Mouse (Mus musculus): ENCODE measurements around the gene Tnnc2. TPM values are rescaled to one million over a fixed set of nuclear protein-coding genes. Genes with fewer than 3 reads are reported as not detected.

Tnnc2 gene
- polyA plus RNA-seq (2012; rRNA removed) = 0.38 TPM in 1 of 2 replicates, not detected in the other

DNA sequence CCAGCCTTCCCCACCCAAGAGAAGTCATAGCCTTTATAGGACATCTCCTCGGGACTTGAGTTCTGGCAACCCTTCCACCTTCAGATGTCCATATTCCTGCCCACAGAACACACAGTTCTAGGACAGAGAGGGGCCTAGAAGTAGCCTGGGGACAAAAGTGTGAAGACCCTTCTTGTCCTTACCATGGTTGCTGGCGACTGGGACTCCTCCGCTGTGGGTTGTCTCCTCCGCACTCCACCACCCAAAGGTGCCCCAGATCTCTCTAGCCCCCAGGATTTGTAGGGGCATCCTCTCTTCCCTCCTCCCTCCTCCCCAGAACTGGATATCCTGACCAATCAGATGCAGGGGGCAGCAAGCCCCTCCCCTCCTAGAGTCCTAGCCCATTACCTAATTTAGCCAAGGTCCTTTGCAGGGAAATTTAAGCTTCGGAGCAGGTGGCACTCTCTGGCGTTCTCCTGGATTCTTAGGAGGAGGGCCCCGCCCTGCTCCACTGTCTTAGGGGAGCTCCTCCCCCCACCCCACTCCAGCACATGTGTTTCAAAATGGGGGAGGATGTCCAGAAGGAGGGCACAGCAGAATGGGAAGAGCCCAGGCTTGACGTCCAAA lies at the start of gene Tnnc2:
Tnnc2 (minus strand) TSS at position 487 of the 606 bp plus-strand sequence.
- TF ChIP-seq CTCF (IDR thresholded peaks at IDR 0.05; ENCODE audit: borderline replicate concordance, control insufficient read depth, extremely low read depth, insufficient read depth, low read length, poor library complexity) (no peak), POLR2A (IDR thresholded peaks at IDR 0.05; ENCODE audit: control insufficient read depth, extremely low read depth, insufficient read depth, low read length, poor library complexity) (no peak)
- no peak for DNase-seq
- 89% methylated on average over 8 of the region's 8 CpGs for WGBS
- no peak within 1 kb of the TSS for H3K27ac ChIP-seq (ENCODE audit: control insufficient read depth, insufficient read depth, low read length)
- no peaks in the 10 kb centered on the region for H3K27me3 ChIP-seq (ENCODE audit: control insufficient read depth, insufficient read depth, low read length)
- no peak within 1 kb of the TSS for H3K4me3 ChIP-seq (ENCODE audit: control insufficient read depth, insufficient read depth, low read length)
- H3K36me3 ChIP-seq (ENCODE audit: control insufficient read depth, insufficient read depth, low read length) = no peaks in the 10 kb centered on the region
- no peaks in the 10 kb centered on the region for H3K4me1 ChIP-seq (replicated peaks; ENCODE audit: control insufficient read depth, insufficient read depth, low read length)

DNA sequence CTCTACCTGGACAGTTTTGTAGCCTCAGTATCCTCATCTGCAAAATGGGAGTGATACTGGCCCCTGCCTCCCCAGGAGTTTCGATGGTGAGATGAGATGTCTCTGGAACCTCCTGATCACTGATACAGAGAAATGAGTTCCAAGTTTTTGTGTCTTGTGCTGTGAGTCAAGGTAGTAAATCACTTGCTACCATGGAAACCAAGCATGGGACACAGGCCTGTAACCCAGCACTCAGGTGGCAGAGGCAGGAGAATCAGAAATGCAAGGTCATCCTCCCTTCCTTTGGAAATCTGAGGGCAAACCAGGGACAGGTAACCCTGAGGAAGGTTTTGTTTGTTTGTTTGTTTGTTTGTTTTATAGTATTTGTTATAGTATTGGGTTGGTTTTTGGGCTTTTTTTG lies 49.3 kb upstream of the Tnnc2 start:
- Histone ChIP-seq H3K36me3 (ENCODE audit: control insufficient read depth, insufficient read depth, low read length) (0 out of 2 replicates have a peak, but pooled peaks cover 3% of the 10 kb centered on the region), H3K4me3 (ENCODE audit: control insufficient read depth, insufficient read depth, low read length) (no peak overlapping the region), H3K4me1 (replicated peaks; ENCODE audit: control insufficient read depth, insufficient read depth, low read length) (peaks cover 8% of the 10 kb centered on the region), H3K27me3 (ENCODE audit: control insufficient read depth, insufficient read depth, low read length) (no peaks in the 10 kb centered on the region), H3K27ac (ENCODE audit: control insufficient read depth, insufficient read depth, low read length) (no peak overlapping the region)
- WGBS = 100% methylated on average over 1 of the region's 1 CpGs
- no peak for TF ChIP-seq POLR2A (IDR thresholded peaks at IDR 0.05; ENCODE audit: control insufficient read depth, extremely low read depth, insufficient read depth, low read length, poor library complexity)
- no peak for TF ChIP-seq CTCF (IDR thresholded peaks at IDR 0.05; ENCODE audit: borderline replicate concordance, control insufficient read depth, extremely low read depth, insufficient read depth, low read length, poor library complexity)
- DNase-seq = no peak

DNA sequence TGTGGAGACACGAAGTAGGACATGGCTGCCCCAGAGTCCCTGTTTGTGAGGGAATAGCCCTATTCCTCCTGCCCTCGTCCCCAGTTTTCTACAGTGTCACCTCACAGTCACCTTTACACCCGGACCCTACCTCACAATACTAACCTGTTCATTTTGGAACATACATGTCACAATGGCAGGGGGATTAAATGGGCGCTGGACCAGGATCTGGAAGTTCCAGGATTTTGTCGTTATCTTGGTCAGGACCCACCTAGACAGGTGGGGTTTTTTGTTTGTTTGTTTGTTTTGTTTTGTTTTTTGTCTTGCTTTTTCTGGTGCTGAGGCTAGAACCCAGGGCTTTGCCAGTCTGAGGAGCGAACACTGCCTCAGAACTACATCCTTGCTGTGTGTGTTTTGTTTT lies 48.7 kb upstream of the Tnnc2 start, which contains the start of gene Spata25:
Spata25 (minus strand) TSS at position 101 of the 400 bp plus-strand sequence.
- no peak within 1 kb of the TSS for H3K4me3 ChIP-seq (ENCODE audit: control insufficient read depth, insufficient read depth, low read length)
- H3K27ac ChIP-seq (ENCODE audit: control insufficient read depth, insufficient read depth, low read length) = no peak within 1 kb of the TSS
- WGBS = 96% methylated on average over 6 of the region's 6 CpGs
- 0 out of 2 replicates have a peak, but pooled peaks cover 3% of the 10 kb centered on the region for H3K36me3 ChIP-seq (ENCODE audit: control insufficient read depth, insufficient read depth, low read length)
- H3K4me1 ChIP-seq (replicated peaks; ENCODE audit: control insufficient read depth, insufficient read depth, low read length) = peaks cover 8% of the 10 kb centered on the region
- no peak for DNase-seq
- H3K27me3 ChIP-seq (ENCODE audit: control insufficient read depth, insufficient read depth, low read length) = no peaks in the 10 kb centered on the region
- TF ChIP-seq POLR2A (IDR thresholded peaks at IDR 0.05; ENCODE audit: control insufficient read depth, extremely low read depth, insufficient read depth, low read length, poor library complexity) (no peak), CTCF (IDR thresholded peaks at IDR 0.05; ENCODE audit: borderline replicate concordance, control insufficient read depth, extremely low read depth, insufficient read depth, low read length, poor library complexity) (no peak)

DNA sequence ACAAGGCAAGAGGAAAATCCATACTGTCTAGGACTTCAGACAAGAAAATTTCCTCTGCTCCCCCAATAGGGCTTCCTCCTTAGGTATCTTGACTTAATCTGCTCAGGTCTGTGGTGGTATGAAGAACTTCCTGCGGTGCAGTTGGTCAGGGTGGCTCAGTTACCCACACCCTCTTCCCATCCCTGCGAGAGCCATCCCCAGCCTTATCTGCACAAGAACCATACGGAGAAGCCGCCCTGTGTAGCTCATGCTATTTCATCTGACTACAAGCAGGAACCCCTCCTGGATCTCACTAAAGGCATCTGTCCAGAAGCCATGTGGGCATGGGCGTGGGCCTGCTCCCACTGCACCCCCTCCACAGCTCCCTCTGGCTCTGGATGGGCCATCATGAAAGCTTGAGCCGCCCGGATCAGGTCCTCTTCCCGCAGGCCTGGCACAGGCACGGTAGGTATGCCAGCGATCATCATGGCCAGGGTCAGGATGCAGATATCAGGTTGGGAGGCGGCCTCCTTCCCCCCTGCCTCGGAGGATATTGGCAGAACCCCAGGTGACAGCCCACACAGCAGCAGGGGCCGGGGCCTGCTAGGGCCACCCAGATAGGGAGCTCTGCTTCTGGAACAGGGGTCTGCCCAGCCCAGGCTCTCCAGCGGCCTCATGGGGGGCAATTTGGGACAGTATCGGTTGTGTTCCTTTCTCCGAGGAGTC lies 47.5 kb upstream of the Tnnc2 start:
- Histone ChIP-seq H3K36me3 (ENCODE audit: control insufficient read depth, insufficient read depth, low read length) (0 out of 2 replicates have a peak, but pooled peaks cover 3% of the 10 kb centered on the region), H3K27me3 (ENCODE audit: control insufficient read depth, insufficient read depth, low read length) (no peaks in the 10 kb centered on the region), H3K4me1 (replicated peaks; ENCODE audit: control insufficient read depth, insufficient read depth, low read length) (0 out of 2 replicates have a peak, but pooled peaks cover 2% of the 10 kb centered on the region), H3K4me3 (ENCODE audit: control insufficient read depth, insufficient read depth, low read length) (no peak overlapping the region), H3K27ac (ENCODE audit: control insufficient read depth, insufficient read depth, low read length) (no peak overlapping the region)
- WGBS = 94% methylated on average over 16 of the region's 16 CpGs
- no peak for DNase-seq
- TF ChIP-seq CTCF (IDR thresholded peaks at IDR 0.05; ENCODE audit: borderline replicate concordance, control insufficient read depth, extremely low read depth, insufficient read depth, low read length, poor library complexity) (no peak), POLR2A (IDR thresholded peaks at IDR 0.05; ENCODE audit: control insufficient read depth, extremely low read depth, insufficient read depth, low read length, poor library complexity) (no peak)

DNA sequence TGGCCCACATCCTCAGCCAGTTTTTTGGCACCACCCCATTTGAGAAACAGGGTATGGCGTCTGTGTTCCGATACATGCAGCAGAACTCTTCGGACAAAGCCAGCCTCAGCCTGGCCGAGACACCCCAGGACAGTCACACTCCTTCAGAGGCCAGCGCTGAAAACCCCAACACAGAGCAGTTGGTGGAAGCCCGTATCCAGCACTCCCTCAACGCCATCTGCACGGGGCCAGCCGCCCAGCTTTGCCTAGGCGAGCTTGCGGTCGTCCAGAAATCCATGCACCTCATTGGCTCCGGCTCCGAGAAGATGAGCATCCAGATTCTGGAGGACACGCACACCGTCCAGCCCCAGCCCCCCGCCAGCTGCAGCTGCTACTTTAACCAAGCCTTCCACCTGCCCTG lies 45.8 kb upstream of the Tnnc2 start:
- Histone ChIP-seq H3K36me3 (ENCODE audit: control insufficient read depth, insufficient read depth, low read length) (peaks cover 7% of the 10 kb centered on the region; the same call in 1 of the 2 replicates), H3K27me3 (ENCODE audit: control insufficient read depth, insufficient read depth, low read length) (no peaks in the 10 kb centered on the region), H3K4me1 (replicated peaks; ENCODE audit: control insufficient read depth, insufficient read depth, low read length) (0 out of 2 replicates have a peak, but pooled peaks cover 2% of the 10 kb centered on the region), H3K4me3 (ENCODE audit: control insufficient read depth, insufficient read depth, low read length) (no peak overlapping the region), H3K27ac (ENCODE audit: control insufficient read depth, insufficient read depth, low read length) (no peak overlapping the region)
- no peak for TF ChIP-seq POLR2A (IDR thresholded peaks at IDR 0.05; ENCODE audit: control insufficient read depth, extremely low read depth, insufficient read depth, low read length, poor library complexity)
- no peak for TF ChIP-seq CTCF (IDR thresholded peaks at IDR 0.05; ENCODE audit: borderline replicate concordance, control insufficient read depth, extremely low read depth, insufficient read depth, low read length, poor library complexity)
- DNase-seq = no peak
- 98% methylated on average over 17 of the region's 17 CpGs for WGBS

DNA sequence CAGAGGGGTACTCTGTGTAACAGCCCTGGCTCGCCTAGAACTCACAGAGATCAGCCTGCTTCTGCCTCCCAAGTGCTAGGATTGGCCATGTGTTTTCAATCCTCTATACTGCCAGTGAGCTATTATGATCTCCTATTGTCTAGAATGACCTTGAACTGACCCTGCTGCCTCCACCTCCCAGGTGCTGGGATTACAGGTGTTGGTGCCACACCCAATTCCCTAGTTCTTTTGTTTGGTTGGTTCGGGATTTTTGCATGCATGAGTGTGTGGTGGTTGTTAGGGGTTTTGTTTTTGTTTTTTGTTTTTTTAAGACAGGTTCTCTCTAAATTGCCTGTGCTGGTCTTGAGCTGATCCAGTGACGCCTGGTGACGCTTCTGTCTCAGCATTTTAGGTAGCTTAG lies 44.2 kb upstream of the Tnnc2 start:
- no peak overlapping the region for H3K4me3 ChIP-seq (ENCODE audit: control insufficient read depth, insufficient read depth, low read length)
- H3K4me1 ChIP-seq (replicated peaks; ENCODE audit: control insufficient read depth, insufficient read depth, low read length) = 0 out of 2 replicates have a peak, but pooled peaks cover 2% of the 10 kb centered on the region
- no peak overlapping the region for H3K27ac ChIP-seq (ENCODE audit: control insufficient read depth, insufficient read depth, low read length)
- TF ChIP-seq CTCF (IDR thresholded peaks at IDR 0.05; ENCODE audit: borderline replicate concordance, control insufficient read depth, extremely low read depth, insufficient read depth, low read length, poor library complexity) = no peak
- DNase-seq = no peak
- peaks cover 8% of the 10 kb centered on the region; the same call in 1 of the 2 replicates for H3K36me3 ChIP-seq (ENCODE audit: control insufficient read depth, insufficient read depth, low read length)
- H3K27me3 ChIP-seq (ENCODE audit: control insufficient read depth, insufficient read depth, low read length) = no peaks in the 10 kb centered on the region
- WGBS = 89% methylated on average over 4 of the region's 4 CpGs
